Mouse (Mus musculus) cerebellum, adult 2 months (tissue): ENCODE results near the gene Tent5c.

ENCODE experiments used
- CTCF ChIP-seq: fragments of 200-500 bp; IDR thresholded peaks from 2 replicates; pipeline ENCODE4 v1.5.1; 2011; ENCODE audit warnings: low read depth, mild to moderate bottlenecking, control low read depth, low read length, moderate library complexity, borderline replicate concordance; ENCODE audit not compliant: insufficient read depth
- POLR2A ChIP-seq: fragments of 200-500 bp; IDR thresholded peaks from 2 replicates; pipeline ENCODE4 v1.6.1; 2011; ENCODE audit warnings: low read length, control low read depth, borderline replicate concordance; ENCODE audit not compliant: insufficient read depth

DNA sequence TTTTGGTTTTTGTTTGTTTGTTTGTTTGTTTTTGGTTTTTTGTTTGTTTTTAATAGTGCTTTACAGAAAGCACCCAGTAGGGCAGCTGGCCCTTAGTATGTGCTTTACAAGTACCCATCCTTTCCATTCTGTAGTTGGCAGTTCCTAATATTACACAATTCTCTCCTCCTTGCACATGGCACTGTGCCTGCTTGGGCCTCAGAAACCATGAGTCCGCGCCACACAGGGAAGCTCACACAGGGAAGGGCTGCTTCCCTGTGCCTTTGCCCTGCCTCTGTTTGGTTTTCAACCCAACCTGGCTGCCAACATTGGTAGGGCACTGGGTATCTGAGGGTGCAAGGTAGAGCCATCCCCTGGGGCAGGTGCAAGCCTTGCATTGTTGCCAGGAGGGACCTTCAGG is 47.6 kb upstream of the Tent5c start:
- TF ChIP-seq POLR2A: no peak
- TF ChIP-seq CTCF: no peak
